Mouse (Mus musculus) brain, embryonic 14.5 days (tissue): ENCODE data around the gene Nme9.

Experiments used
- CTCF ChIP-seq: fragments of 200-500 bp; IDR thresholded peaks from 2 replicates; pipeline ENCODE4 v1.5.1; 2012; ENCODE audit warnings: inconsistent platforms, mild to moderate bottlenecking, moderate library complexity, borderline replicate concordance; ENCODE audit not compliant: insufficient read depth, insufficient read length; ENCODE audit errors: extremely low read depth
- POLR2A ChIP-seq: fragments of 200-500 bp; IDR thresholded peaks from 2 replicates; pipeline ENCODE4 v1.6.1; 2012; ENCODE audit warnings: mild to moderate bottlenecking, inconsistent platforms, borderline replicate concordance; ENCODE audit not compliant: poor library complexity, insufficient read depth, insufficient read length, severe bottlenecking; ENCODE audit errors: extremely low read depth

DNA sequence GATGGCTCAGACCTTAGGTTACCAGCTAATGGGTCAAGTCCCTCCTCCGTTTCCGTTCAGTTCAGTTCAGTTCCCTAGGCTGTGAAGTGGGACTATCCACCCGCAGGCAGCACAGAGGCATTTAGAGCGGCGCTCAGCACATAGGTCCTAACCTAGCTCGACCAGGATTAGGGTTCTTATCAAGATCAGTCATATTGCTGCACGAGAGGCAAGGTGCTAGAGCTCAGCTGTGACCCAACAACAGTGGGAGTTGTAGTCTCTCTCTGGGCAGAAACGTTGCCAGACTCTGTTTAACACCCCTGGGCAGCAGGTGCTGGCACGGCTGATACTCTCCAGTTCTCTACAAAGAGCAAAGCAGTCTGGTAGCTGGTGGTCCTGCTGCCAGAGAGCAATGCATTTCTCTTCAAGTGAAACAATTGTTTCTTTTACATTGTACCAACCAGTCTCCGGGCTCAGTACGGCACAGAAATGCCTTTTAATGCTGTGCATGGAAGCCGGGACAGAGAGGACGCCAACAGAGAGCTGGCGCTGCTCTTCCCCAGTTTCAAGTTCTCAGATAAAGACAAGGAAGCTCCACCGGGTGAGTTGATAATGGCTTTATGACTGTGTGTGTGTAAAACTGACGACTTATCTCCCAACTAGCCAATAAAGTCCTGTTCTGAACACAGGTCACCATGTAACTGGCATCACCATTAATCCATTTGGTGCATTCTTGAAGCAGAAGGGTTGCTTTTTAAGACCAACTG is 19.2 kb downstream of the Nme9 start:
- TF ChIP-seq CTCF: no peak
- no peak for TF ChIP-seq POLR2A
